Mouse (Mus musculus) forebrain, embryonic 15.5 days (tissue): ENCODE data around the gene Nsun6. TPM values are rescaled to one million over a fixed set of nuclear protein-coding genes. Genes with fewer than 3 reads are reported as not detected.

Experiments
- ATAC-seq: fragments of 200-750 bp; cut with Nextera tagmentation; replicated peaks from 2 replicates; pipeline ENCODE4 v1.8.0; 2017; ENCODE audit warnings: mild to moderate bottlenecking, moderate TSS enrichment, moderate library complexity
- H3K27ac ChIP-seq: fragments of 300-500 bp; sonication (generic); replicated peaks from 2 replicates; pipeline ENCODE4 v1.5.1; 2015; ENCODE audit warnings: mild to moderate bottlenecking, inconsistent platforms
- H3K27me3 ChIP-seq: fragments of 300-500 bp; sonication (generic); 2 replicates; pipeline ENCODE4 v1.6.1; 2015; ENCODE audit warnings: inconsistent platforms
- H3K36me3 ChIP-seq: fragments of 300-500 bp; sonication (generic); 2 replicates; pipeline ENCODE4 v1.6.1; 2015; ENCODE audit warnings: mild to moderate bottlenecking, inconsistent platforms
- H3K4me1 ChIP-seq: fragments of 300-500 bp; sonication (generic); 2 replicates; pipeline ENCODE4 v1.6.1; 2015; ENCODE audit warnings: inconsistent platforms
- H3K4me2 ChIP-seq: fragments of 300-500 bp; sonication (generic); replicated peaks from 2 replicates; pipeline ENCODE4 v1.6.1; 2015; ENCODE audit warnings: mild to moderate bottlenecking, inconsistent platforms
- H3K4me3 ChIP-seq: fragments of 300-500 bp; sonication (generic); 2 replicates; pipeline ENCODE4 v1.5.1; 2015; ENCODE audit warnings: mild to moderate bottlenecking, inconsistent platforms
- H3K9ac ChIP-seq: fragments of 300-500 bp; sonication (generic); replicated peaks from 2 replicates; pipeline ENCODE4 v1.6.1; 2015; ENCODE audit warnings: mild to moderate bottlenecking, inconsistent platforms
- H3K9me3 ChIP-seq: fragments of 300-500 bp; sonication (generic); 2 replicates; pipeline ENCODE4 v1.6.1; 2016; ENCODE audit warnings: inconsistent platforms
- WGBS: fragments of 180-500 bp; shearing (Covaris S2); methylation state at CpG from one replicate; pipeline ENCODE4 v1.1.7; 2015; ENCODE audit warnings: mixed read lengths; 5-methylcytosine and 5-hydroxymethylcytosine counted together
- polyA plus RNA-seq: library from polyadenylated mRNA; unstranded; fragments of >200 nt; fragmentation: Nextera tagmentation; extraction: Ambion mirVana; gene quantifications from 2 replicates; pipeline ENCODE4 v1.2.1, GENCODE M21; 2015

The Nsun6 gene
- polyA plus RNA-seq, 1 experiment from 2014 or later, result 19.7 TPM

- Histone ChIP-seq H3K4me1 (no peaks in the 10 kb centered on the region), H3K27me3 (no peaks in the 10 kb centered on the region), H3K9ac (no peak overlapping the region), H3K36me3 (peaks cover 4% of the 10 kb centered on the region; the same call in 1 of the 2 replicates), H3K27ac (no peak overlapping the region), H3K4me3 (no peak overlapping the region), H3K9me3 (no peaks in the 10 kb centered on the region), H3K4me2 (no peak overlapping the region)
- 86% methylated on average over 4 of the region's 4 CpGs for WGBS
- ATAC-seq, result no peak
These were observed 66.4 kb downstream of the Nsun6 start for GRCm38 (mm10) chr2:14988451-14988850.

- WGBS, result 88% methylated on average over 11 of the region's 11 CpGs
- H3K4me3 ChIP-seq, result no peak overlapping the region
- no peaks in the 10 kb centered on the region for H3K9me3 ChIP-seq
- no peaks in the 10 kb centered on the region for H3K27me3 ChIP-seq
- peaks cover 3% of the 10 kb centered on the region; the same call in 1 of the 2 replicates for H3K36me3 ChIP-seq
- no peak overlapping the region for H3K27ac ChIP-seq
- no peak overlapping the region for H3K4me2 ChIP-seq
- H3K4me1 ChIP-seq, result no peaks in the 10 kb centered on the region
- H3K9ac ChIP-seq, result no peak overlapping the region
- no peak for ATAC-seq
These were observed 70.8 kb downstream of the Nsun6 start for GRCm38 (mm10) chr2:14984029-14984428.

DNA sequence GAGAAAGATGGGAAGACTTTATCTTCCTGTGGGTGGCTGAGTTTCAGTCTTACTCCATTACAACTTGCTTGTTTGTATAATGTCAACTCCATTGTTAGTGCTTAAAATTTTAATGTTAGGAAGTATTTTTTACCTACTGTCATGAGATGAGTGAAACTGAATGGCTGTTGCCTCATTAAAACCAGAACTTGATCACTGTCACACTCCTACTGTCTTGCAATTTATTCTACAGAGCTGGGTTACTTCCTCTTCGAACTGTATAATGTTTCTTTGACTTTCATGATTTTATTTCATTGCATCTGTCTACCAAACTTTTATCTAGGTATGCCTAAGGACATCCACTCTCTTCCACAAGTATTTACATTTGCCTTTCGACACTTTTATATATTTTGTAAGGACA, 93.4 kb downstream of the Nsun6 start:
- Histone ChIP-seq H3K4me3 (no peak overlapping the region), H3K4me2 (no peak overlapping the region), H3K36me3 (no peaks in the 10 kb centered on the region), H3K27ac (no peak overlapping the region), H3K4me1 (no peaks in the 10 kb centered on the region), H3K9ac (no peak overlapping the region), H3K9me3 (no peaks in the 10 kb centered on the region), H3K27me3 (no peaks in the 10 kb centered on the region)
- 90% methylated on average over 2 of the region's 2 CpGs for WGBS
- no peak for ATAC-seq

DNA sequence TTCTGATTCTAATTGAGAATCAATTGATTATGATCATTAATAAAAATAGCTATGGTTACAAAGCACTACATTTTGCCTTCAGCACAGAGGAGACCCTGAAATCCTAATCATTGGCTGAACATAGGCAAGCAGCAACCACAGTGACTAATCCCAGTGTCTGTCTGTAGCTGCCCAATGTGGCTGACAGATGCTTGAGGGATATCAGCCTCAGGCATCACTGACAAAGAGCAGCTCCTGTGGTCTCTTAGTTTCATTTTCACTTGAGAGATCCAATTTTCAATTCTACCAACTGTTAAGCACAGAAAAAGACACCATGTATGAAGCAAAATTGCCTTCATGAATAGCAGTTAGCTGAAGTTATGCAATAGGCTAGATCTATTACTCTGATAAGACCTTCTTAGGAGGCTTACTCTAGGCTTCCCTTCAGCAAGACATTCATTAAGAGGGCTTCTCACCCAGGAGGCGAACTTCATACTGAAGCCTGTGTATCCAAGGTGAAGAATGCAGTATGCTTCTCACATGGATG, 93.8 kb downstream of the Nsun6 start:
- Histone ChIP-seq H3K27me3 (no peaks in the 10 kb centered on the region), H3K9ac (no peak overlapping the region), H3K36me3 (no peaks in the 10 kb centered on the region), H3K27ac (no peak overlapping the region), H3K4me2 (no peak overlapping the region), H3K9me3 (no peaks in the 10 kb centered on the region), H3K4me3 (no peak overlapping the region), H3K4me1 (no peaks in the 10 kb centered on the region)
- 80% methylated on average over 1 of the region's 1 CpGs for WGBS
- ATAC-seq, result no peak

- H3K9ac ChIP-seq, result no peak overlapping the region
- H3K4me2 ChIP-seq, result no peak overlapping the region
- no peaks in the 10 kb centered on the region for H3K27me3 ChIP-seq
- H3K4me3 ChIP-seq, result no peak overlapping the region
- H3K36me3 ChIP-seq, result no peaks in the 10 kb centered on the region
- no peaks in the 10 kb centered on the region for H3K9me3 ChIP-seq
- H3K4me1 ChIP-seq, result no peaks in the 10 kb centered on the region
- H3K27ac ChIP-seq, result no peak overlapping the region
- no peak for ATAC-seq
- 31% methylated on average over 2 of the region's 2 CpGs for WGBS
These were observed 101.8 kb downstream of the Nsun6 start for GRCm38 (mm10) chr2:14953090-14953489.

Other genes starting within 250 kb of the Nsun6 start
- gene Arl5b, start 5.7 kb downstream of the Nsun6 start, polyA plus RNA-seq, result 34.2 and 37.7 TPM in 2 replicates